Mouse (Mus musculus): ENCODE measurements around the gene Nmrk2. TPM values are rescaled to one million over a fixed set of nuclear protein-coding genes. Genes with fewer than 3 reads are reported as not detected.
A peak's percentile ranks its signal among the peaks of the same experiment; 100 is the strongest.

Nmrk2 gene
- total and polyA plus RNA-seq, 3 experiments, result not detected

DNA sequence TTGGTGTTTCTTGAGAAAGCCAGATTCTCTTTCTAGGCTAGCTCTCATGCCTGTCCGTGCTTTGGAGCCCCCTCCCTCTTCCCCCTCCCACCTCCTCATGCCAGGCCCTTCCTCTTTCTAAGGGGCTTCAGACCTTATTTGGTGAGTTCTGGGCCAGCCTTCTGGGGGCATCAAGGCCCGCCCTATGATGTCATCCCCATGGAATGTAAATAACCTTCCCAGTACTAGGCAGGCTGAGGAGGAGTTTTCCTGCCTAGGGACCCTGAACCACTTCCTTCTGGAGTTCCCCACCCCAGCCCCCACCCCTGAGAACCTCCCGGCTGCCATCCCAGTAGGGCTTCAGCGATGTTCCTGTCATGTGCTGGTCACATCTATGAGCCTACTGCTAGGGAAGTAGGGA is 17.1 kb downstream of the Nmrk2 start:
- H3K4me1 ChIP-seq (ENCODE audit: control insufficient read depth in 1 of 2, insufficient read depth in 2 of 2), result peaks cover 9 to 30% of the 10 kb centered on the region in 2 experiments
- no peak for DNase-seq (ENCODE audit: extremely low read depth)
- in situ Hi-C loops (cut with MboI; ENCODE audit: low pct_ligation_motif_present, low pct_unique_long_range_greater_than_20kb, low sequenced_read_pairs) (no loop called here), dilution Hi-C loops (cut with MboI; ENCODE audit: extremely low pct_ligation_motif_present, extremely low pct_unique_long_range_greater_than_20kb, low sequenced_read_pairs) (no loop called here)
- no peak for TF ChIP-seq MXI1 (IDR thresholded peaks at IDR 0.05; ENCODE audit: low read depth, low read length)
- no peak for TF ChIP-seq MAX (IDR thresholded peaks at IDR 0.05; ENCODE audit: low read length)
- TF ChIP-seq EP300 (IDR thresholded peaks at IDR 0.05; ENCODE audit: low read length), result no peak
- TF ChIP-seq ELF1 (IDR thresholded peaks at IDR 0.05; ENCODE audit: low read depth, low read length), result no peak
- TF ChIP-seq KAT2A (IDR thresholded peaks at IDR 0.05; ENCODE audit: insufficient replicate concordance, low read length), result no peak
- no peak for TF ChIP-seq E2F4 (IDR thresholded peaks at IDR 0.05; ENCODE audit: insufficient replicate concordance, low read depth, low read length)
- H3K9ac ChIP-seq (ENCODE audit: insufficient read depth, low read depth), result no peak overlapping the region
- no peak overlapping the region for H3K4me2 ChIP-seq (ENCODE audit: insufficient read depth, low read depth, poor library complexity, severe bottlenecking)
- no peak overlapping the region for H3K27ac ChIP-seq (ENCODE audit: insufficient read depth, low read depth)
- peaks cover 9% of the 10 kb centered on the region for H3K79me2 ChIP-seq (replicated peaks; ENCODE audit: control insufficient read depth, extremely low read depth, insufficient read depth, poor library complexity, severe bottlenecking)
- no peaks in the 10 kb centered on the region for H3K9me3 ChIP-seq (replicated peaks; ENCODE audit: low read length)
- H3K4me3 ChIP-seq (replicated peaks in 1 of 3; ENCODE audit: low read depth in 2 of 3, low read length in 2 of 3, poor library complexity in 1 of 3), result no peak overlapping the region
- H3K27me3 ChIP-seq (replicated peaks), result no peaks in the 10 kb centered on the region
- peaks cover 52 to 75% of the 10 kb centered on the region in 2 experiments for H3K36me3 ChIP-seq (replicated peaks in 1 of 2; ENCODE audit: control insufficient read depth in 1 of 2, insufficient read depth in 1 of 2, low read length in 1 of 2)

DNA sequence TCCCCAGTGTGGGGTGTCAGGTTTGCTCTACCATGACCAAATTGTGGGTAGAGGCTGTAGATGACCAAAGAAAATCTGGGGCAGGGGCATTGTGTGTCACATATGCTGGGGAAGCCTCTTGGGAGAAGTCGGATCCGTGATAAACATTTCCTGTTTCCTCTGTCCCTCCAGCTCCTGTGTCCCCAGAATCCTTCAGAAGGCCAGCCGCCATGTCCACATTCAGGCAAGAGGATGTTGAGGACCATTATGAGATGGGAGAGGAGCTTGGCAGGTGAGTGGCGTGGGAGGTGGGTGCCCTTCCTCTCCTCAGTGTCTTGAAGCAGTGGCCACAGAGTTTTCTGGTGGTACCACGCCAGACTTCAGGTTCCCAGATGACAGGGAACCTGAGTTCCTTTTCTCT is 18.0 kb downstream of the Nmrk2 start, which contains the start of gene 4930442H23Rik:
Gene 4930442H23Rik (minus strand): TSS at position 45 of the 400 bp plus-strand sequence.
- peak within 1 kb of the TSS; percentile 85 for H3K27ac ChIP-seq (ENCODE audit: insufficient read depth, low read depth)
- peak within 1 kb of the TSS; percentile 24 for H3K4me2 ChIP-seq (ENCODE audit: insufficient read depth, low read depth, poor library complexity, severe bottlenecking)
- peak within 1 kb of the TSS; percentile 64 for H3K9ac ChIP-seq (ENCODE audit: insufficient read depth, low read depth)
- H3K79me2 ChIP-seq (replicated peaks; ENCODE audit: control insufficient read depth, extremely low read depth, insufficient read depth, poor library complexity, severe bottlenecking), result peaks cover 19% of the 10 kb centered on the region
- no peak for TF ChIP-seq RAD21 (IDR thresholded peaks at IDR 0.05; ENCODE audit: low read depth, low read length)
- no peak for TF ChIP-seq JUND (conservative IDR thresholded peaks at IDR 0.05; ENCODE audit: low read depth, low read length)
- no peak for TF ChIP-seq HCFC1 (IDR thresholded peaks at IDR 0.05; ENCODE audit: low read depth, low read length)
- TF ChIP-seq MAFK (IDR thresholded peaks at IDR 0.05; ENCODE audit: insufficient replicate concordance, low read length), result no peak
- TF ChIP-seq BHLHE40 (IDR thresholded peaks at IDR 0.05; ENCODE audit: low read depth, low read length), result no peak
- no peak for TF ChIP-seq JUN (IDR thresholded peaks at IDR 0.05; ENCODE audit: insufficient read depth, low read depth, low read length)
- TF ChIP-seq SIN3A (IDR thresholded peaks at IDR 0.05; ENCODE audit: low read length), result no peak
- no peak for TF ChIP-seq TBP (conservative IDR thresholded peaks at IDR 0.05; ENCODE audit: low read depth, low read length)
- TF ChIP-seq TCF12 (IDR thresholded peaks at IDR 0.05; ENCODE audit: low read depth, low read length), result no peak
- TF ChIP-seq IRF4 (IDR thresholded peaks at IDR 0.05; ENCODE audit: low read depth, low read length), result no peak
- dilution Hi-C loops (cut with MboI; ENCODE audit: extremely low pct_ligation_motif_present, extremely low pct_unique_long_range_greater_than_20kb, low sequenced_read_pairs), result no loop called here
- in situ Hi-C loops (cut with MboI; ENCODE audit: low pct_ligation_motif_present, low pct_unique_long_range_greater_than_20kb, low sequenced_read_pairs), result no loop called here
- H3K36me3 ChIP-seq (replicated peaks in 1 of 2; ENCODE audit: control insufficient read depth in 1 of 2, insufficient read depth in 1 of 2, low read length in 1 of 2), result peaks cover 59 to 78% of the 10 kb centered on the region in 2 experiments
- no peak for DNase-seq (ENCODE audit: extremely low read depth)
- no peaks in the 10 kb centered on the region for H3K9me3 ChIP-seq (replicated peaks; ENCODE audit: low read length)
- peak within 1 kb of the TSS; percentile 60 to 77 (median 66) for H3K4me3 ChIP-seq (replicated peaks in 1 of 3; ENCODE audit: low read depth in 2 of 3, low read length in 2 of 3, poor library complexity in 1 of 3)
- peaks cover 16 to 39% of the 10 kb centered on the region in 2 experiments for H3K4me1 ChIP-seq (ENCODE audit: control insufficient read depth in 1 of 2, insufficient read depth in 2 of 2)
- no peaks in the 10 kb centered on the region for H3K27me3 ChIP-seq (replicated peaks)
